Mouse (Mus musculus) CH12.LX (cell line): ENCODE measurements around the gene Vdac1. TPM values are rescaled to one million over a fixed set of nuclear protein-coding genes. Genes with fewer than 3 reads are reported as not detected.

Experiments
- DNase-seq: peaks from one replicate; pipeline ENCODE4 v3.0.0-alpha.2; 2013; ENCODE audit errors: extremely low read depth
- H3K27ac ChIP-seq: 2 replicates; pipeline ENCODE4 v1.5.1; 2012; ENCODE audit warnings: low read depth, mild to moderate bottlenecking, control low read depth, moderate library complexity; ENCODE audit not compliant: insufficient read depth
- H3K27me3 ChIP-seq: replicated peaks from 2 replicates; pipeline ENCODE3; 2012; ENCODE audit warnings: inconsistent platforms
- H3K36me3 ChIP-seq, 2 experiments: replicated peaks in 1 of 2; 2 replicates each; pipeline versions ENCODE3 to v1.6.1; 2012; ENCODE audit warnings: inconsistent platforms in 1 of 2, low read length in 1 of 2, mild to moderate bottlenecking in 1 of 2, mixed read lengths in 1 of 2, moderate library complexity in 1 of 2; ENCODE audit not compliant: control insufficient read depth in 1 of 2, insufficient read depth in 1 of 2
- H3K4me1 ChIP-seq, 2 experiments: 2 replicates each; pipeline ENCODE4 v1.6.1; 2012; ENCODE audit warnings: inconsistent platforms in 1 of 2, moderate library complexity in 1 of 2; ENCODE audit not compliant: insufficient read depth in 2 of 2, control insufficient read depth in 1 of 2
- H3K4me2 ChIP-seq: 2 replicates; pipeline ENCODE4 v1.6.1; 2012; ENCODE audit warnings: low read depth, mild to moderate bottlenecking, control low read depth; ENCODE audit not compliant: poor library complexity, insufficient read depth, severe bottlenecking
- H3K4me3 ChIP-seq, 3 experiments: fragments of 150-350 bp in 1 of 3; sonication (generic) in 1 of 3; replicated peaks in 1 of 3; 2 replicates each; pipeline versions ENCODE3 to v1.5.1; 2011 to 2012; ENCODE audit warnings: low read depth in 2 of 3, low read length in 2 of 3, mild to moderate bottlenecking in 2 of 3, moderate library complexity in 2 of 3, control low read depth in 1 of 3, improper control_type of control experiment in 1 of 3, inconsistent platforms in 1 of 3, mixed read lengths in 1 of 3; ENCODE audit not compliant: poor library complexity in 1 of 3
- H3K79me2 ChIP-seq: replicated peaks from 2 replicates; pipeline ENCODE4 v1.6.1; 2012; ENCODE audit warnings: mild to moderate bottlenecking, moderate library complexity; ENCODE audit not compliant: control insufficient read depth, poor library complexity, insufficient read depth, severe bottlenecking; ENCODE audit errors: extremely low read depth
- H3K9ac ChIP-seq: 2 replicates; pipeline ENCODE4 v1.6.1; 2012; ENCODE audit warnings: low read depth, mild to moderate bottlenecking, control low read depth, moderate library complexity; ENCODE audit not compliant: insufficient read depth
- H3K9me3 ChIP-seq: replicated peaks from 2 replicates; pipeline ENCODE3; 2012; ENCODE audit warnings: low read length, inconsistent platforms, mixed read lengths
- CHD1 ChIP-seq: IDR thresholded peaks from 2 replicates; pipeline ENCODE4 v1.6.1; 2012; ENCODE audit warnings: low read depth, low read length, improper control_type of control experiment, inconsistent platforms
- CHD2 ChIP-seq: IDR thresholded peaks from 2 replicates; pipeline ENCODE4 v1.6.1; 2011; ENCODE audit warnings: low read length, improper control_type of control experiment
- ELF1 ChIP-seq: IDR thresholded peaks from 2 replicates; pipeline ENCODE4 v1.6.1; 2014; ENCODE audit warnings: low read depth, mild to moderate bottlenecking, inconsistent platforms, low read length, improper control_type of control experiment
- EP300 ChIP-seq: IDR thresholded peaks from 2 replicates; pipeline ENCODE4 v1.6.1; 2011; ENCODE audit warnings: low read length, improper control_type of control experiment
- ETS1 ChIP-seq: conservative IDR thresholded peaks from 2 replicates; pipeline ENCODE4 v1.6.1; 2012; ENCODE audit warnings: low read depth, mild to moderate bottlenecking, inconsistent platforms, low read length, improper control_type of control experiment, moderate library complexity
- JUN ChIP-seq: IDR thresholded peaks from 2 replicates; pipeline ENCODE4 v1.6.1; 2011; ENCODE audit warnings: low read depth, mild to moderate bottlenecking, low read length, improper control_type of control experiment, moderate library complexity; ENCODE audit not compliant: insufficient read depth
- JUND ChIP-seq: conservative IDR thresholded peaks from 2 replicates; pipeline ENCODE4 v1.6.1; 2011; ENCODE audit warnings: low read depth, low read length, improper control_type of control experiment
- KAT2A ChIP-seq: IDR thresholded peaks from 2 replicates; pipeline ENCODE4 v1.6.1; 2012; ENCODE audit warnings: low read length, improper control_type of control experiment, inconsistent platforms; ENCODE audit not compliant: insufficient replicate concordance
- MAZ ChIP-seq: IDR thresholded peaks from 2 replicates; pipeline ENCODE4 v1.6.1; 2012; ENCODE audit warnings: low read depth, mild to moderate bottlenecking, inconsistent platforms, low read length, improper control_type of control experiment, moderate library complexity
- MEF2A ChIP-seq: IDR thresholded peaks from 2 replicates; pipeline ENCODE4 v1.6.1; 2014; ENCODE audit warnings: low read depth, mild to moderate bottlenecking, inconsistent platforms, low read length, improper control_type of control experiment, borderline replicate concordance
- MXI1 ChIP-seq: IDR thresholded peaks from 2 replicates; pipeline ENCODE4 v1.6.1; 2011; ENCODE audit warnings: mild to moderate bottlenecking, low read depth, low read length, improper control_type of control experiment
- MYC ChIP-seq: IDR thresholded peaks from 2 replicates; pipeline ENCODE4 v1.6.1; 2011; ENCODE audit warnings: low read depth, mild to moderate bottlenecking, improper control_type of control experiment, low read length
- NELFE ChIP-seq: IDR thresholded peaks from 2 replicates; pipeline ENCODE4 v1.6.1; 2011; ENCODE audit warnings: low read depth, low read length, improper control_type of control experiment
- NRF1 ChIP-seq: IDR thresholded peaks from 2 replicates; pipeline ENCODE4 v1.6.1; 2014; ENCODE audit warnings: low read depth, mild to moderate bottlenecking, inconsistent platforms, low read length, improper control_type of control experiment, moderate library complexity
- POLR2A ChIP-seq: IDR thresholded peaks from 2 replicates; pipeline ENCODE4 v1.6.1; 2011; ENCODE audit warnings: low read depth, mild to moderate bottlenecking, improper control_type of control experiment, low read length
- POLR2AphosphoS2 ChIP-seq: IDR thresholded peaks from 2 replicates; pipeline ENCODE4 v1.6.1; 2011; ENCODE audit warnings: low read depth, low read length, improper control_type of control experiment
- RAD21 ChIP-seq: IDR thresholded peaks from 2 replicates; pipeline ENCODE4 v1.6.1; 2011; ENCODE audit warnings: low read depth, mild to moderate bottlenecking, low read length, improper control_type of control experiment, moderate library complexity
- TCF12 ChIP-seq: IDR thresholded peaks from 2 replicates; pipeline ENCODE4 v1.6.1; 2014; ENCODE audit warnings: low read depth, mild to moderate bottlenecking, inconsistent platforms, low read length, improper control_type of control experiment
- USF1 ChIP-seq: IDR thresholded peaks from 2 replicates; pipeline ENCODE4 v1.6.1; 2014; ENCODE audit warnings: low read depth, mild to moderate bottlenecking, inconsistent platforms, low read length, improper control_type of control experiment
- ZKSCAN1 ChIP-seq: IDR thresholded peaks from 2 replicates; pipeline ENCODE4 v1.6.1; 2012; ENCODE audit warnings: low read depth, inconsistent platforms, low read length, improper control_type of control experiment, borderline replicate concordance
- ZNF384 ChIP-seq: IDR thresholded peaks from 2 replicates; pipeline ENCODE4 v1.6.1; 2012; ENCODE audit warnings: low read depth, low read length, improper control_type of control experiment, inconsistent platforms
- dilution Hi-C: fragments of 300-500 bp; cut with MboI; formaldehyde crosslinking; loops from 2 replicates; pipeline ENCODE4 v1.14.3; 2020; ENCODE audit warnings: low sequenced_read_pairs; ENCODE audit not compliant: extremely low pct_unique_long_range_greater_than_20kb, extremely low pct_ligation_motif_present
- in situ Hi-C: fragments of 300-500 bp; cut with MboI; formaldehyde crosslinking; loops from 3 replicates; pipeline ENCODE4 v1.14.3; 2019; ENCODE audit warnings: low sequenced_read_pairs, low pct_ligation_motif_present, low pct_unique_long_range_greater_than_20kb, mixed read lengths
- polyA plus RNA-seq: library from polyadenylated mRNA; unstranded; fragments of >175 nt; gene quantifications from 2 replicates; pipeline ENCODE4 v1.2.1, GENCODE M21; 2012; ENCODE audit warnings: low read depth; ENCODE audit not compliant: insufficient read length
- total RNA-seq, 2 experiments: library from RNA; depleted of rRNA; stranded (reverse); fragments of 300-350 nt in 1 of 2; fragments of >200 nt in 1 of 2; gene quantifications; 2 replicates each; pipeline ENCODE4 v1.2.3; 2012 to 2014

Vdac1 gene
- total and polyA plus RNA-seq, 3 experiments, result 204 to 315 (median 289) TPM

DNA sequence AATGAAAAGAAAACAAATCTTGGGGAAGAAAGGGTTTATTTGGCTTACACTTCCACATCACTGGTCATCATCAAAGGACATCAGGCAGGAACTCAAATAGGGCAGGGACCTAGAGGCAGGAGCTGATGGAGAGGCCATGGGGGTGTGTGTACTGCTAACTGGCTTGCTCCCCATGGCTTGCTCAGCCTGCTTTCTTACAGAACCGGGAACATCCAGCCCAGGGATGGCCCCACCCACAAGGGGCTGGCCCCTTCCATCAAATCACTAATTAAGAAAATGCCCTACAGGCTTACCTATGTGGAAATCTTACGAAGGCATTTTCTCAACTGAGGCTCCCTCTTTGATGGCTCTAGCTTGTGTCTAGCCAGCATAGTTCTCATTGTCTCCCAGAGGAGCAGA is 73.1 kb downstream of the Vdac1 start:
- Histone ChIP-seq H3K4me1 (0 out of 4 replicates have a peak, but pooled peaks cover 0 to 3% of the 10 kb centered on the region in 2 experiments), H3K27me3 (peaks cover 92% of the 10 kb centered on the region), H3K4me2 (no peak overlapping the region), H3K4me3 (no peak overlapping the region), H3K36me3 (no peaks in the 10 kb centered on the region), H3K9me3 (peaks cover 10% of the 10 kb centered on the region), H3K27ac (no peak overlapping the region), H3K9ac (no peak overlapping the region), H3K79me2 (no peaks in the 10 kb centered on the region)
- dilution Hi-C loops, result no loop called here
- DNase-seq, result no peak
- TF ChIP-seq MEF2A (no peak), KAT2A (no peak), NELFE (no peak)
- in situ Hi-C loops, result no loop called here

DNA sequence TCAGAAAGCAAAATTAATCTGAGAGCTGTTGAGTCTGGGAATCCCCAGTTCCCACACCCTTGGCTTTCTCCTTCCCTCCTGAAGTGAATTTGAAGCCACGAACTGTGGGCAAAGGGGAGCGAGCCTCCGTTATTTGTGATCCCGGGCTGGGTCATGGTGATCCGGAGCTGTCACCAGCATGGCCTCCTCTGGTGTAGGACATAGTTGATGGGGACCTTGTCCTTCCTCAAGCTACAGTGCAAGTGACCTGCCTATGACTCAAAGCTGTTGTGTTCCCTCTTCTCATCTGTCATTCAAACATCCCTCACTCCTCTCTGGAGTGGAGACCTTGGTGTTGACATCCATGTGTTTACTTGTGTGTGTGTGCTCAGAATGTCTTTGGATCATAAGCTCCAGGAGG is 74.8 kb downstream of the Vdac1 start:
- no peak for DNase-seq
- H3K27ac ChIP-seq, result no peak overlapping the region
- no peak overlapping the region for H3K9ac ChIP-seq
- peaks cover 14% of the 10 kb centered on the region for H3K9me3 ChIP-seq
- no peaks in the 10 kb centered on the region for H3K4me1 ChIP-seq
- dilution Hi-C loops (no loop called here), in situ Hi-C loops (no loop called here)
- no peaks in the 10 kb centered on the region for H3K79me2 ChIP-seq
- H3K4me3 ChIP-seq, result no peak overlapping the region
- TF ChIP-seq JUND (no peak), ELF1 (no peak), RAD21 (no peak), ZKSCAN1 (no peak), POLR2AphosphoS2 (no peak), USF1 (no peak), CHD2 (no peak), MYC (no peak), CHD1 (no peak), MAZ (no peak), NRF1 (no peak), POLR2A (no peak)
- no peaks in the 10 kb centered on the region for H3K36me3 ChIP-seq
- H3K27me3 ChIP-seq, result peaks cover 92% of the 10 kb centered on the region
- H3K4me2 ChIP-seq, result no peak overlapping the region

DNA sequence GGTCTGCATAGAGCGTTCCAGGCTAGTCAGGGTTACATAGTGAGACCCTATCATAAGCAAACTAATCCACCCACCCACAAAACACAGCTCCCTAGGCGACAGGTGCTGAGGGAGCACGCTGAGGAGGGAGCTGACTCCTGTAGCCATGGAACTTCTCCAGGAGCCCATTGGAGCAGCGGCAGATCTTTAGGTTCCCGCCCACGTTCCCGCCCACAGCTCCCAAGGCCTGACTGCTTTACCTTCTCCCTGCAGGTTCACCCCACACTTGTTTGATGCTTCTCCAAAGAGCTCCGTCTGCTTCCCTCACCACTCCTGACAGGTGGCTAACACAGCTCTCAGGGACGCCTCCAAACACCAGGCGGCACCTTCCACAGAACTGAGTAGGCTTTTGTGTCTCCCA is 76.5 kb downstream of the Vdac1 start:
- H3K36me3 ChIP-seq, result no peaks in the 10 kb centered on the region
- peaks cover 5% of the 10 kb centered on the region for H3K9me3 ChIP-seq
- H3K4me2 ChIP-seq, result no peak overlapping the region
- no peak for TF ChIP-seq ETS1
- no peak for TF ChIP-seq ELF1
- TF ChIP-seq CHD2, result no peak
- TF ChIP-seq MXI1, result no peak
- no peak for TF ChIP-seq ZNF384
- no peak for TF ChIP-seq TCF12
- TF ChIP-seq JUN, result no peak
- no peak for TF ChIP-seq EP300
- no peak overlapping the region for H3K4me3 ChIP-seq
- in situ Hi-C loops (no loop called here), dilution Hi-C loops (no loop called here)
- no peaks in the 10 kb centered on the region for H3K4me1 ChIP-seq
- no peaks in the 10 kb centered on the region for H3K79me2 ChIP-seq
- H3K9ac ChIP-seq, result no peak overlapping the region
- no peak for DNase-seq
- H3K27ac ChIP-seq, result no peak overlapping the region
- H3K27me3 ChIP-seq, result peaks cover 86% of the 10 kb centered on the region
